25 mouse cellular contexts compared by ENCODE assay signal in the genomic region with DNA sequence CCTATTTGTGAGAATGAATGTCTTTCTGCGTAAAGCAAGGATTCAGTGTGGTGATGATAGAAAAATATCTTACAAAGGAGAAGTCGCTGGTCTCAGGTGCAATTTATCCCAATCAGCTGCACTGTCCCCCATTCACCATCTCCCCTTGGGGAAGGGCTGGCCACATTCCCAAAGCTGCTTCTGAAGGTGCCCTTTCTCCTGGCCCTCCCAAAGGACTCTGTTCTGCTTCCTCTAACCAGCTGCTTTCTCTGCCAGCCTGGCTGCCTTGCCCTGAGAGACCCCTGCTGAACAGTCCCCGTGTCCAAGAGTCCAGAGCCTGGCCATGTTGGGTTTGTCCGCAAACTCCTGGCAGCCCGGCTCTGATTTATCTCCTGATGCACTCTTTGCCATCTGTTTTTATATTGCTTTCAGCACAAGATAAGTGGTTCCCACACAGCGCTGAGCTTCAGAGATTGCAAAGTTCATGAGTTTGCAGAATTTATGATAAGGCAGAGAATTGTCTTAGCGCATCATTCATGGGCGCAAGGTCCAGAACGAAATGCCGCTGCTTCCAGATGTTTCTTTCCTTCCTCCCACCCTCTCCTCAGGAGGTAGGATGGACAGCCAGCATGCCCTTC.
A peak's percentile ranks its signal among the peaks of the same experiment; 100 is the strongest.
DNase-seq lines count a peak whose midpoint lies in the region; ATAC-seq and TF ChIP-seq lines count a peak whose summit lies in the region.
"Had no signal": no experiment of that assay in that cellular context is flagged by ENCODE, and none has a peak within 500 bp of the region (broad histone marks: within the 10 kb centered on the region; RNA-seq: fewer than 3 reads in every experiment).

No protein-coding gene starts in this region.

- 94% methylated on average over 10 of the region's 10 CpGs for WGBS in forebrain, embryonic 16.5 days
- WGBS in forebrain, embryonic 14.5 days = 96% methylated on average over 10 of the region's 10 CpGs
- 76% methylated on average over 10 of the region's 10 CpGs for WGBS in hindbrain, postnatal 0 days
- 89% methylated on average over 10 of the region's 10 CpGs for WGBS in hindbrain, embryonic 13.5 days
- WGBS in midbrain, embryonic 11.5 days = 93% methylated on average over 10 of the region's 10 CpGs
- WGBS in midbrain, embryonic 16.5 days = 88% methylated on average over 10 of the region's 10 CpGs

- H3K36me3 ChIP-seq in forebrain, embryonic 16.5 days (ENCODE audit: control insufficient read depth, insufficient read depth) = no peaks in the 10 kb centered on the region
- no peaks in the 10 kb centered on the region for H3K36me3 ChIP-seq in forebrain, embryonic 14.5 days (ENCODE audit: control insufficient read depth, insufficient read depth, low read length)
- no peaks in the 10 kb centered on the region for H3K36me3 ChIP-seq in hindbrain, postnatal 0 days (ENCODE audit: insufficient read depth, low read length)
- H3K36me3 ChIP-seq in hindbrain, embryonic 13.5 days = no peaks in the 10 kb centered on the region
- H3K36me3 ChIP-seq in midbrain, embryonic 11.5 days (ENCODE audit: control insufficient read depth, insufficient read depth, low read length) = no peaks in the 10 kb centered on the region
- no peaks in the 10 kb centered on the region for H3K36me3 ChIP-seq in midbrain, embryonic 16.5 days (ENCODE audit: control insufficient read depth, insufficient read depth, low read length)
- H3K36me3 ChIP-seq: forebrain, embryonic 10.5 days; heart, embryonic 12.5 days; heart, embryonic 15.5 days; hindbrain, embryonic 10.5 days had no signal

- no peak overlapping the region for H3K9ac ChIP-seq in forebrain, embryonic 16.5 days (replicated peaks; ENCODE audit: low read depth, low read length)
- H3K9ac ChIP-seq in forebrain, embryonic 14.5 days (ENCODE audit: low read length) = no peak overlapping the region
- no peak overlapping the region for H3K9ac ChIP-seq in hindbrain, postnatal 0 days (replicated peaks; ENCODE audit: low read length)
- no peak overlapping the region for H3K9ac ChIP-seq in hindbrain, embryonic 13.5 days
- no peak overlapping the region for H3K9ac ChIP-seq in midbrain, embryonic 11.5 days (ENCODE audit: low read length)
- no peak overlapping the region for H3K9ac ChIP-seq in midbrain, embryonic 16.5 days (ENCODE audit: low read depth, low read length)
- H3K9ac ChIP-seq: forebrain, postnatal 0 days; heart, embryonic 12.5 days; heart, embryonic 15.5 days; hindbrain, embryonic 14.5 days had no signal

- H3K4me1 ChIP-seq in forebrain, embryonic 16.5 days (replicated peaks; ENCODE audit: control insufficient read depth, insufficient read depth, low read length) = 0 out of 2 replicates have a peak, but pooled peaks cover 3% of the 10 kb centered on the region
- peaks cover 6% of the 10 kb centered on the region for H3K4me1 ChIP-seq in forebrain, embryonic 14.5 days (ENCODE audit: control insufficient read depth, insufficient read depth, low read length)
- H3K4me1 ChIP-seq in hindbrain, postnatal 0 days (ENCODE audit: insufficient read depth, low read length) = peaks cover 5% of the 10 kb centered on the region
- H3K4me1 ChIP-seq in hindbrain, embryonic 13.5 days (replicated peaks) = peaks cover 15% of the 10 kb centered on the region
- no peaks in the 10 kb centered on the region for H3K4me1 ChIP-seq in midbrain, embryonic 11.5 days (ENCODE audit: control insufficient read depth, insufficient read depth, low read length)
- H3K4me1 ChIP-seq in midbrain, embryonic 16.5 days (ENCODE audit: control insufficient read depth, insufficient read depth, low read length) = no peaks in the 10 kb centered on the region
- H3K4me1 ChIP-seq: heart, embryonic 15.5 days had no signal

- H3K27ac ChIP-seq in forebrain, embryonic 16.5 days (ENCODE audit: low read length) = peak overlapping the region; percentile 49
- no peak overlapping the region for H3K27ac ChIP-seq in forebrain, embryonic 14.5 days (ENCODE audit: low read depth, low read length)
- no peak overlapping the region for H3K27ac ChIP-seq in hindbrain, postnatal 0 days
- no peak overlapping the region for H3K27ac ChIP-seq in hindbrain, embryonic 13.5 days
- no peak overlapping the region for H3K27ac ChIP-seq in midbrain, embryonic 11.5 days (ENCODE audit: low read depth, low read length)
- H3K27ac ChIP-seq in midbrain, embryonic 16.5 days (ENCODE audit: low read length) = no peak overlapping the region
- H3K27ac ChIP-seq: forebrain, embryonic 10.5 days; heart, adult 2 months; heart, embryonic 15.5 days; hindbrain, embryonic 10.5 days had no signal

- H3K4me2 ChIP-seq in forebrain, embryonic 16.5 days (ENCODE audit: low read length) = no peak overlapping the region
- H3K4me2 ChIP-seq in forebrain, embryonic 14.5 days (ENCODE audit: low read length) = no peak overlapping the region
- no peak overlapping the region for H3K4me2 ChIP-seq in hindbrain, postnatal 0 days (ENCODE audit: low read depth, low read length)
- H3K4me2 ChIP-seq in hindbrain, embryonic 13.5 days = no peak overlapping the region
- no peak overlapping the region for H3K4me2 ChIP-seq in midbrain, embryonic 11.5 days
- no peak overlapping the region for H3K4me2 ChIP-seq in midbrain, embryonic 16.5 days (ENCODE audit: low read length)
- H3K4me2 ChIP-seq: heart, embryonic 12.5 days; heart, embryonic 15.5 days; hindbrain, embryonic 14.5 days had no signal

- H3K9me3 ChIP-seq in forebrain, embryonic 16.5 days (ENCODE audit: control insufficient read depth, low read length) = no peaks in the 10 kb centered on the region
- no peaks in the 10 kb centered on the region for H3K9me3 ChIP-seq in forebrain, embryonic 14.5 days (replicated peaks; ENCODE audit: control insufficient read depth, low read length)
- H3K9me3 ChIP-seq in hindbrain, postnatal 0 days (ENCODE audit: low read length) = no peaks in the 10 kb centered on the region
- H3K9me3 ChIP-seq in hindbrain, embryonic 13.5 days = no peaks in the 10 kb centered on the region
- no peaks in the 10 kb centered on the region for H3K9me3 ChIP-seq in midbrain, embryonic 11.5 days (ENCODE audit: control insufficient read depth, low read length)
- H3K9me3 ChIP-seq in midbrain, embryonic 16.5 days (replicated peaks; ENCODE audit: control insufficient read depth, low read length, poor library complexity, severe bottlenecking) = no peaks in the 10 kb centered on the region
- H3K9me3 ChIP-seq: forebrain, embryonic 10.5 days; heart, embryonic 12.5 days; heart, embryonic 15.5 days; hindbrain, embryonic 10.5 days had no signal

- no peaks in the 10 kb centered on the region for H3K27me3 ChIP-seq in forebrain, embryonic 16.5 days (replicated peaks; ENCODE audit: control insufficient read depth, insufficient read depth, low read length)
- H3K27me3 ChIP-seq in forebrain, embryonic 14.5 days (replicated peaks; ENCODE audit: control insufficient read depth, insufficient read depth, low read length) = no peaks in the 10 kb centered on the region
- no peaks in the 10 kb centered on the region for H3K27me3 ChIP-seq in hindbrain, postnatal 0 days (ENCODE audit: insufficient read depth, low read length)
- no peaks in the 10 kb centered on the region for H3K27me3 ChIP-seq in hindbrain, embryonic 13.5 days
- H3K27me3 ChIP-seq in midbrain, embryonic 11.5 days (ENCODE audit: control insufficient read depth, insufficient read depth, low read length) = no peaks in the 10 kb centered on the region
- H3K27me3 ChIP-seq in midbrain, embryonic 16.5 days (ENCODE audit: control insufficient read depth, insufficient read depth, low read depth, low read length) = no peaks in the 10 kb centered on the region
- H3K27me3 ChIP-seq: heart, embryonic 12.5 days; heart, embryonic 15.5 days had no signal

- ATAC-seq in forebrain, embryonic 16.5 days = no peak
- ATAC-seq in forebrain, embryonic 14.5 days = no peak
- ATAC-seq in hindbrain, postnatal 0 days = no peak
- ATAC-seq in hindbrain, embryonic 13.5 days (ENCODE audit: low FRiP score) = no peak
- ATAC-seq in midbrain, embryonic 11.5 days (ENCODE audit: low FRiP score) = no peak
- no peak for ATAC-seq in midbrain, embryonic 16.5 days
- ATAC-seq: activated CD4-positive, CD25-positive, alpha-beta regulatory T cell, adult 4 months; intestine, postnatal 0 days had no signal

- no peak overlapping the region for H3K4me3 ChIP-seq in forebrain, embryonic 16.5 days (replicated peaks; ENCODE audit: low read length)
- H3K4me3 ChIP-seq in forebrain, embryonic 14.5 days (ENCODE audit: low read depth, low read length) = no peak overlapping the region
- no peak overlapping the region for H3K4me3 ChIP-seq in hindbrain, postnatal 0 days (ENCODE audit: low read length)
- H3K4me3 ChIP-seq in hindbrain, embryonic 13.5 days = no peak overlapping the region
- no peak overlapping the region for H3K4me3 ChIP-seq in midbrain, embryonic 11.5 days (ENCODE audit: low read depth, low read length)
- H3K4me3 ChIP-seq in midbrain, embryonic 16.5 days (ENCODE audit: low read depth, low read length) = no peak overlapping the region
- H3K4me3 ChIP-seq: forebrain, embryonic 10.5 days; heart, adult 2 months; heart, embryonic 12.5 days; heart, embryonic 15.5 days; hindbrain, embryonic 10.5 days had no signal

- no peak for TF ChIP-seq CTCF in hindbrain, postnatal 0 days (IDR thresholded peaks at IDR 0.05; ENCODE audit: low read depth)

- peak; percentile 54 to 60 for DNase-seq in cerebellum, postnatal 10 days
- no peak for DNase-seq in cerebellum, postnatal 36 days
- no peak for DNase-seq in forebrain, embryonic 14.5 days (ENCODE audit: low spot score)
- DNase-seq in hindbrain, postnatal 0 days (ENCODE audit: low spot score) = peak; percentile 27
- peak; percentile 61 for DNase-seq in midbrain, embryonic 11.5 days (ENCODE audit: low spot score, missing footprints)
- DNase-seq: adrenal gland, adult 8-10 months; adrenal gland, postnatal 25 days; cerebellum, adult 18-20 months; cerebellum, adult 9-10 months; forebrain, postnatal 0 days; gastrocnemius, postnatal 10 days; gastrocnemius, postnatal 36 days; heart, adult 2 months; heart, postnatal 10 days; heart, postnatal 36 days had no signal

Comparison
In these comparisons a context has a peak if more than half of its experiments do, and no peak if none do; other contexts are left out.
1. DNase-seq: peak in cerebellum, postnatal 10 days (2 of 2), hindbrain, postnatal 0 days (single experiment) and midbrain, embryonic 11.5 days (single experiment); none in cerebellum, postnatal 36 days (0 of 2) and forebrain, embryonic 14.5 days (single experiment).